Mouse (Mus musculus) liver, embryonic 14.5 days (tissue): Measurements from ENCODE around the gene Qpct. TPM values are rescaled to one million over a fixed set of nuclear protein-coding genes. Genes with fewer than 3 reads are reported as not detected.

ENCODE experiments used
- ATAC-seq: fragments of 200-750 bp; cut with Nextera tagmentation; 2 replicates; pipeline ENCODE4 v1.8.0; 2017; ENCODE audit warnings: moderate number of reproducible peaks, mild to moderate bottlenecking, moderate library complexity; ENCODE audit not compliant: insufficient read depth
- DNase-seq, 3 experiments: peaks; one replicate each; pipeline ENCODE4 v3.0.0-alpha.2; 2012 to 2013; ENCODE audit warnings: low read depth in 3 of 3, low spot score in 3 of 3
- H3K27ac ChIP-seq: fragments of 300-500 bp; sonication (generic); 2 replicates; pipeline ENCODE4 v1.5.1; 2014; ENCODE audit warnings: moderate library complexity, mild to moderate bottlenecking, control low read depth, inconsistent platforms
- H3K27me3 ChIP-seq: fragments of 300-500 bp; sonication (generic); 2 replicates; pipeline ENCODE4 v1.6.1; 2014; ENCODE audit warnings: mild to moderate bottlenecking, low read length, moderate library complexity; ENCODE audit not compliant: control insufficient read depth, insufficient read depth
- H3K36me3 ChIP-seq: fragments of 300-500 bp; sonication (generic); replicated peaks from 2 replicates; pipeline ENCODE4 v1.6.1; 2014; ENCODE audit warnings: low read depth; ENCODE audit not compliant: control insufficient read depth, insufficient read depth
- H3K4me1 ChIP-seq, 2 experiments: fragments of 200-500 bp in 1 of 2; fragments of 300-500 bp in 1 of 2; sonication (generic) in 1 of 2; replicated peaks; 2 replicates each; pipeline ENCODE4 v1.6.1; 2012 to 2014; ENCODE audit warnings: antibody characterized with exemption in 1 of 2, inconsistent platforms in 1 of 2, low read length in 1 of 2; ENCODE audit not compliant: control insufficient read depth in 2 of 2, insufficient read depth in 2 of 2
- H3K4me2 ChIP-seq: fragments of 300-500 bp; sonication (generic); 2 replicates; pipeline ENCODE4 v1.6.1; 2014; ENCODE audit warnings: low read depth, mild to moderate bottlenecking, control low read depth, moderate library complexity
- H3K4me3 ChIP-seq, 2 experiments: fragments of 200-500 bp in 1 of 2; fragments of 300-500 bp in 1 of 2; sonication (generic) in 1 of 2; 2 replicates each; pipeline ENCODE4 v1.5.1; 2012 to 2014; ENCODE audit warnings: low read depth in 2 of 2, low read length in 2 of 2, mild to moderate bottlenecking in 2 of 2, control low read depth in 1 of 2, inconsistent platforms in 1 of 2, moderate library complexity in 1 of 2; ENCODE audit not compliant: insufficient read depth in 1 of 2
- H3K9ac ChIP-seq: fragments of 300-500 bp; sonication (generic); replicated peaks from 2 replicates; pipeline ENCODE4 v1.6.1; 2014; ENCODE audit warnings: mild to moderate bottlenecking, control low read depth, moderate library complexity
- H3K9me3 ChIP-seq: fragments of 300-500 bp; sonication (generic); 2 replicates; pipeline ENCODE4 v1.6.1; 2016; ENCODE audit warnings: low read length, mixed read lengths; ENCODE audit not compliant: control insufficient read depth
- CTCF ChIP-seq: IDR thresholded peaks from 2 replicates; pipeline ENCODE4 v1.5.1; 2016; ENCODE audit warnings: antibody characterized with exemption, low read depth, control low read depth
- EP300 ChIP-seq: IDR thresholded peaks from 2 replicates; pipeline ENCODE4 v1.6.1; 2016; ENCODE audit warnings: antibody characterized with exemption, low read depth
- WGBS: fragments of 180-500 bp; shearing (Covaris S2); extraction: QIAGEN DNeasy Blood & Tissue Kit; methylation state at CpG from one replicate; pipeline ENCODE4 v1.1.7; 2014; ENCODE audit not compliant: insufficient replicate concordance; 5-methylcytosine and 5-hydroxymethylcytosine counted together
- polyA plus RNA-seq, 2 experiments: library from polyadenylated mRNA; depleted of rRNA in 1 of 2; stranded (reverse) in 1 of 2; unstranded in 1 of 2; fragments of >200 nt; fragmentation: Nextera tagmentation in 1 of 2; extraction: Ambion mirVana in 1 of 2; gene quantifications; 2 replicates each; pipeline versions ENCODE4 v1.2.1 to v1.2.3; 2012 to 2014

Gene Qpct
- polyA plus RNA-seq, 2 experiments: 10.5 to 25.0 TPM

- H3K4me2 ChIP-seq: no peak overlapping the region
- DNase-seq (no peak), ATAC-seq (no peak)
- no peaks in the 10 kb centered on the region for H3K9me3 ChIP-seq
- WGBS: 61% methylated on average over 3 of the region's 3 CpGs
- H3K9ac ChIP-seq: no peak overlapping the region
- H3K4me3 ChIP-seq: no peak overlapping the region
- H3K27ac ChIP-seq: no peak overlapping the region
- no peak for TF ChIP-seq EP300
- no peaks in the 10 kb centered on the region for H3K4me1 ChIP-seq
- H3K36me3 ChIP-seq: no peaks in the 10 kb centered on the region
- no peaks in the 10 kb centered on the region for H3K27me3 ChIP-seq
Observed at GRCm38 (mm10) chr17:79120269-79120668, 68.6 kb downstream of the Qpct start.

GRCm38 (mm10) chr17:79133740-79134139, 82.0 kb downstream of the Qpct start:
- Histone ChIP-seq H3K4me2 (no peak overlapping the region), H3K4me3 (no peak overlapping the region), H3K9me3 (no peaks in the 10 kb centered on the region), H3K9ac (no peak overlapping the region), H3K4me1 (no peaks in the 10 kb centered on the region), H3K27ac (no peak overlapping the region), H3K27me3 (no peaks in the 10 kb centered on the region), H3K36me3 (no peaks in the 10 kb centered on the region)
- WGBS: 46% methylated on average over 8 of the region's 8 CpGs
- ATAC-seq: no peak
- TF ChIP-seq CTCF: no peak
- no peak for TF ChIP-seq EP300
- DNase-seq: no peak

- Histone ChIP-seq H3K27ac (no peak overlapping the region), H3K4me2 (no peak overlapping the region), H3K4me3 (no peak overlapping the region), H3K9me3 (no peaks in the 10 kb centered on the region), H3K9ac (no peak overlapping the region), H3K36me3 (no peaks in the 10 kb centered on the region), H3K4me1 (no peaks in the 10 kb centered on the region), H3K27me3 (no peaks in the 10 kb centered on the region)
- WGBS: 50% methylated on average over 6 of the region's 6 CpGs
- TF ChIP-seq EP300: no peak
- TF ChIP-seq CTCF: no peak
- DNase-seq: no peak
- no peak for ATAC-seq
Observed at GRCm38 (mm10) chr17:79135826-79136225, 84.1 kb downstream of the Qpct start.

- Histone ChIP-seq H3K4me1 (no peaks in the 10 kb centered on the region), H3K9ac (no peak overlapping the region), H3K36me3 (no peaks in the 10 kb centered on the region), H3K4me2 (no peak overlapping the region), H3K4me3 (no peak overlapping the region), H3K27ac (no peak overlapping the region), H3K27me3 (no peaks in the 10 kb centered on the region), H3K9me3 (no peaks in the 10 kb centered on the region)
- no peak for TF ChIP-seq CTCF
- ATAC-seq: no peak
- 59% methylated on average over 2 of the region's 2 CpGs for WGBS
- no peak for DNase-seq
Observed at GRCm38 (mm10) chr17:79136401-79136800, 84.7 kb downstream of the Qpct start.

Other genes starting within 250 kb of the Qpct start
- gene Heatr5b, start 216.5 kb upstream of the Qpct start, polyA plus RNA-seq (2012; rRNA removed): 5.3 and 5.6 TPM in 2 replicates
- gene Heatr5b, start 216.5 kb upstream of the Qpct start, polyA plus RNA-seq (2014; fragmentation: Nextera tagmentation; extraction: Ambion mirVana): 3.5 and 3.8 TPM in 2 replicates
- gene Gpatch11, start 216.3 kb upstream of the Qpct start, polyA plus RNA-seq (2012; rRNA removed): 5.1 and 7.1 TPM in 2 replicates
- 16.1 and 17.6 TPM in 2 replicates for gene Gpatch11, start 216.3 kb upstream of the Qpct start, polyA plus RNA-seq (2014; fragmentation: Nextera tagmentation; extraction: Ambion mirVana)
- 1.6 and 3.4 TPM in 2 replicates for gene Eif2ak2, start 169.3 kb upstream of the Qpct start, polyA plus RNA-seq (2012; rRNA removed)
- gene Eif2ak2, start 169.3 kb upstream of the Qpct start, polyA plus RNA-seq (2014; fragmentation: Nextera tagmentation; extraction: Ambion mirVana): 4.3 and 6.0 TPM in 2 replicates
- gene Sult6b1, start 144.9 kb upstream of the Qpct start, polyA plus RNA-seq (2012; rRNA removed): not detected in 2 replicates
- gene Sult6b1, start 144.9 kb upstream of the Qpct start, polyA plus RNA-seq (2014; fragmentation: Nextera tagmentation; extraction: Ambion mirVana): 0.08 TPM in 1 of 2 replicates, not detected in the other
- 10.7 and 14.2 TPM in 2 replicates for gene Cebpzos, start 135.4 kb upstream of the Qpct start, polyA plus RNA-seq (2012; rRNA removed)
- gene Cebpzos, start 135.4 kb upstream of the Qpct start, polyA plus RNA-seq (2014; fragmentation: Nextera tagmentation; extraction: Ambion mirVana): 54.7 and 55.2 TPM in 2 replicates
- 6.0 and 9.3 TPM in 2 replicates for gene Cebpz, start 114.8 kb upstream of the Qpct start, polyA plus RNA-seq (2012; rRNA removed)
- 26.5 and 27.3 TPM in 2 replicates for gene Cebpz, start 114.8 kb upstream of the Qpct start, polyA plus RNA-seq (2014; fragmentation: Nextera tagmentation; extraction: Ambion mirVana)
- 7.8 and 11.0 TPM in 2 replicates for gene Ndufaf7, start 114.8 kb upstream of the Qpct start, polyA plus RNA-seq (2012; rRNA removed)
- gene Ndufaf7, start 114.8 kb upstream of the Qpct start, polyA plus RNA-seq (2014; fragmentation: Nextera tagmentation; extraction: Ambion mirVana): 22.5 and 26.4 TPM in 2 replicates
- 3.9 and 6.0 TPM in 2 replicates for gene Prkd3, start 31.1 kb upstream of the Qpct start, polyA plus RNA-seq (2012; rRNA removed)
- gene Prkd3, start 31.1 kb upstream of the Qpct start, polyA plus RNA-seq (2014; fragmentation: Nextera tagmentation; extraction: Ambion mirVana): 6.0 and 7.5 TPM in 2 replicates